Mouse (Mus musculus): ENCODE measurements around the gene Krtap11-1. TPM values are rescaled to one million over a fixed set of nuclear protein-coding genes. Genes with fewer than 3 reads are reported as not detected.

Gene Krtap11-1
- polyA plus RNA-seq, 1 experiment from 2014 or later: not detected

GRCm38 (mm10) chr16:89550298-89550697 is 20.7 kb downstream of the Krtap11-1 start:
- no peaks in the 10 kb centered on the region for H3K9me3 ChIP-seq (ENCODE audit: control insufficient read depth)
- H3K4me1 ChIP-seq (replicated peaks; ENCODE audit: control insufficient read depth, insufficient read depth, low read length): no peaks in the 10 kb centered on the region
- H3K4me2 ChIP-seq (replicated peaks; ENCODE audit: low read depth): no peak overlapping the region
- TF ChIP-seq CTCF (IDR thresholded peaks at IDR 0.05; ENCODE audit: low read depth): no peak
- no peaks in the 10 kb centered on the region for H3K36me3 ChIP-seq (ENCODE audit: control insufficient read depth, insufficient read depth)
- no peak overlapping the region for H3K9ac ChIP-seq (ENCODE audit: low read depth, low read length)
- H3K27ac ChIP-seq (ENCODE audit: low read depth, low read length): no peak overlapping the region
- no peak overlapping the region for H3K4me3 ChIP-seq (ENCODE audit: low read depth, low read length)
- H3K27me3 ChIP-seq (replicated peaks; ENCODE audit: control insufficient read depth, insufficient read depth, low read length): no peaks in the 10 kb centered on the region
- no peak for ATAC-seq

- Histone ChIP-seq H3K9ac (ENCODE audit: low read depth, low read length) (no peak overlapping the region), H3K27ac (ENCODE audit: low read depth, low read length) (no peak overlapping the region), H3K4me2 (replicated peaks; ENCODE audit: low read depth) (no peak overlapping the region), H3K27me3 (replicated peaks; ENCODE audit: control insufficient read depth, insufficient read depth, low read length) (no peaks in the 10 kb centered on the region), H3K4me3 (ENCODE audit: low read depth, low read length) (no peak overlapping the region), H3K9me3 (ENCODE audit: control insufficient read depth) (no peaks in the 10 kb centered on the region), H3K36me3 (ENCODE audit: control insufficient read depth, insufficient read depth) (no peaks in the 10 kb centered on the region), H3K4me1 (replicated peaks; ENCODE audit: control insufficient read depth, insufficient read depth, low read length) (no peaks in the 10 kb centered on the region)
- no peak for ATAC-seq
- no peak for TF ChIP-seq CTCF (IDR thresholded peaks at IDR 0.05; ENCODE audit: low read depth)
- 76% methylated on average over 5 of the region's 5 CpGs for WGBS
These were observed 32.9 kb downstream of the Krtap11-1 start for GRCm38 (mm10) chr16:89538031-89538484.

- Histone ChIP-seq H3K9me3 (ENCODE audit: control insufficient read depth) (no peaks in the 10 kb centered on the region), H3K4me2 (replicated peaks; ENCODE audit: low read depth) (no peak overlapping the region), H3K36me3 (ENCODE audit: control insufficient read depth, insufficient read depth) (no peaks in the 10 kb centered on the region), H3K9ac (ENCODE audit: low read depth, low read length) (no peak overlapping the region), H3K4me3 (ENCODE audit: low read depth, low read length) (no peak overlapping the region), H3K27ac (ENCODE audit: low read depth, low read length) (no peak overlapping the region), H3K4me1 (replicated peaks; ENCODE audit: control insufficient read depth, insufficient read depth, low read length) (no peaks in the 10 kb centered on the region), H3K27me3 (replicated peaks; ENCODE audit: control insufficient read depth, insufficient read depth, low read length) (no peaks in the 10 kb centered on the region)
- no peak for ATAC-seq
- 93% methylated on average over 6 of the region's 6 CpGs for WGBS
- TF ChIP-seq CTCF (IDR thresholded peaks at IDR 0.05; ENCODE audit: low read depth): no peak
These were observed 33.6 kb downstream of the Krtap11-1 start for GRCm38 (mm10) chr16:89537349-89537748.

GRCm38 (mm10) chr16:89530547-89530946 is 40.4 kb downstream of the Krtap11-1 start:
- ATAC-seq: no peak
- Histone ChIP-seq H3K4me2 (replicated peaks; ENCODE audit: low read depth) (no peak overlapping the region), H3K9ac (ENCODE audit: low read depth, low read length) (no peak overlapping the region), H3K27ac (ENCODE audit: low read depth, low read length) (no peak overlapping the region), H3K36me3 (ENCODE audit: control insufficient read depth, insufficient read depth) (no peaks in the 10 kb centered on the region), H3K4me3 (ENCODE audit: low read depth, low read length) (no peak overlapping the region), H3K9me3 (ENCODE audit: control insufficient read depth) (no peaks in the 10 kb centered on the region), H3K27me3 (replicated peaks; ENCODE audit: control insufficient read depth, insufficient read depth, low read length) (no peaks in the 10 kb centered on the region), H3K4me1 (replicated peaks; ENCODE audit: control insufficient read depth, insufficient read depth, low read length) (no peaks in the 10 kb centered on the region)
- 30% methylated on average over 7 of the region's 7 CpGs for WGBS
- TF ChIP-seq CTCF (IDR thresholded peaks at IDR 0.05; ENCODE audit: low read depth): no peak

GRCm38 (mm10) chr16:89529846-89530245 is 41.1 kb downstream of the Krtap11-1 start:
- 59% methylated on average over 7 of the region's 7 CpGs for WGBS
- Histone ChIP-seq H3K9me3 (ENCODE audit: control insufficient read depth) (no peaks in the 10 kb centered on the region), H3K36me3 (ENCODE audit: control insufficient read depth, insufficient read depth) (no peaks in the 10 kb centered on the region), H3K4me2 (replicated peaks; ENCODE audit: low read depth) (no peak overlapping the region), H3K9ac (ENCODE audit: low read depth, low read length) (no peak overlapping the region), H3K4me1 (replicated peaks; ENCODE audit: control insufficient read depth, insufficient read depth, low read length) (no peaks in the 10 kb centered on the region), H3K4me3 (ENCODE audit: low read depth, low read length) (no peak overlapping the region), H3K27me3 (replicated peaks; ENCODE audit: control insufficient read depth, insufficient read depth, low read length) (no peaks in the 10 kb centered on the region), H3K27ac (ENCODE audit: low read depth, low read length) (no peak overlapping the region)
- no peak for ATAC-seq
- TF ChIP-seq CTCF (IDR thresholded peaks at IDR 0.05; ENCODE audit: low read depth): no peak

GRCm38 (mm10) chr16:89528380-89528779 is 42.6 kb downstream of the Krtap11-1 start:
- Histone ChIP-seq H3K4me2 (replicated peaks; ENCODE audit: low read depth) (no peak overlapping the region), H3K9me3 (ENCODE audit: control insufficient read depth) (no peaks in the 10 kb centered on the region), H3K9ac (ENCODE audit: low read depth, low read length) (no peak overlapping the region), H3K27ac (ENCODE audit: low read depth, low read length) (no peak overlapping the region), H3K36me3 (ENCODE audit: control insufficient read depth, insufficient read depth) (no peaks in the 10 kb centered on the region), H3K27me3 (replicated peaks; ENCODE audit: control insufficient read depth, insufficient read depth, low read length) (no peaks in the 10 kb centered on the region), H3K4me3 (ENCODE audit: low read depth, low read length) (no peak overlapping the region), H3K4me1 (replicated peaks; ENCODE audit: control insufficient read depth, insufficient read depth, low read length) (no peaks in the 10 kb centered on the region)
- TF ChIP-seq CTCF (IDR thresholded peaks at IDR 0.05; ENCODE audit: low read depth): no peak
- ATAC-seq: no peak
- WGBS: 82% methylated on average over 3 of the region's 3 CpGs

- TF ChIP-seq CTCF (IDR thresholded peaks at IDR 0.05; ENCODE audit: low read depth): no peak
- 91% methylated on average over 4 of the region's 4 CpGs for WGBS
- no peak overlapping the region for H3K27ac ChIP-seq (ENCODE audit: low read depth, low read length)
- ATAC-seq: no peak
- no peak overlapping the region for H3K9ac ChIP-seq (ENCODE audit: low read depth, low read length)
- H3K4me2 ChIP-seq (replicated peaks; ENCODE audit: low read depth): no peak overlapping the region
- no peaks in the 10 kb centered on the region for H3K4me1 ChIP-seq (replicated peaks; ENCODE audit: control insufficient read depth, insufficient read depth, low read length)
- no peak overlapping the region for H3K4me3 ChIP-seq (ENCODE audit: low read depth, low read length)
- no peaks in the 10 kb centered on the region for H3K27me3 ChIP-seq (replicated peaks; ENCODE audit: control insufficient read depth, insufficient read depth, low read length)
- no peaks in the 10 kb centered on the region for H3K9me3 ChIP-seq (ENCODE audit: control insufficient read depth)
- no peaks in the 10 kb centered on the region for H3K36me3 ChIP-seq (ENCODE audit: control insufficient read depth, insufficient read depth)
These were observed 50.0 kb downstream of the Krtap11-1 start for GRCm38 (mm10) chr16:89520996-89521395.
